Mouse (Mus musculus) cerebellum, adult 8-10 months (tissue): ENCODE data around the gene Bhmt2.

Experiments used
- DNase-seq: peaks from one replicate; pipeline ENCODE4 v3.0.0; 2022

The Bhmt2 gene

GRCm38 (mm10) chr13:93637282-93638245 lies 36.5 kb downstream of the Bhmt2 start, which contains the start of gene Bhmt:
Gene Bhmt, minus strand, starts transcription at chr13:93637961.
- no peak for DNase-seq

DNA sequence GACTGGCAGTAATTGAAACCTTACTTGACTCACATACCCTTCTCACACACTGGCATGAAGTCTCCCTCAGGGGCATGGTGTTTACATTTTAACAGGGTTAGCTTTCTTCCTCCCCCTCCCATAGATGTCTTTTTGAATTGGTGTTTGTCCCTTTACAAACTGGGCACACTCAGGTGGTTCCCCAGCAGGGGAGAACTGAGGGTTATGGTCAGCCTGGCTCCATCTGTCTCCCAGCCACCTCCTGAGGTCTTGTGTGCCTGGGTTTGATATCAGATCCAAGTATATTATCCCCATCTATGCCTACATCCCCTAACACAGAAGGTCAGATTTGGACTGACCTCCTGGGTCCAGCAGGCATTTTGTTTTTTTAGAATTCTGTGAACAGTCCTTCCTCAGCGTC lies 37.5 kb downstream of the Bhmt2 start:
- DNase-seq = peak; percentile 19

- DNase-seq = no peak
Measured at GRCm38 (mm10) chr13:93632927-93633326, 41.2 kb downstream of the Bhmt2 start.

- DNase-seq = peak; percentile 13
Measured at GRCm38 (mm10) chr13:93630941-93631705, 43.0 kb downstream of the Bhmt2 start.

DNA sequence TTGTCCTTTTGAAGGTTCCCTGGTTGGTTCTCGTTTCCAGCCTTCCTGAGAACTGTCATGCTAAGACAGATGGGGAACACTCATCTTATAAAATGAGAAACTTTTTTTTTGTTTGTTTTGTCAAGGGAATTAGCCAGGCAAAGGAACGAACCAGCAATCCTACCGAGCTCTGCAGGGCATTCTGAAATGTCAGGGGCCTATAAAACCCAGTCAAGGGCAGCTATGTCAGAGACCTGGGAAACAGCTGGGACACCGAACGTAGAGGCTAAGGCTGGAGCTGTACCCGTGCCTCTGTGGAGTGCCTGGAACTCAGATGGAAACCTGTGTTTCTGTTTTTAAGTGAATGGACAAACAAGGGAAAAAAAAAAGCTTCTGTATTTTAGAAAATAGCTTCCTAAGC lies 45.2 kb downstream of the Bhmt2 start:
- no peak for DNase-seq

GRCm38 (mm10) chr13:93614361-93614948 lies 59.6 kb downstream of the Bhmt2 start:
- DNase-seq = no peak

- no peak for DNase-seq
Measured at GRCm38 (mm10) chr13:93613771-93614170, 60.3 kb downstream of the Bhmt2 start.

DNA sequence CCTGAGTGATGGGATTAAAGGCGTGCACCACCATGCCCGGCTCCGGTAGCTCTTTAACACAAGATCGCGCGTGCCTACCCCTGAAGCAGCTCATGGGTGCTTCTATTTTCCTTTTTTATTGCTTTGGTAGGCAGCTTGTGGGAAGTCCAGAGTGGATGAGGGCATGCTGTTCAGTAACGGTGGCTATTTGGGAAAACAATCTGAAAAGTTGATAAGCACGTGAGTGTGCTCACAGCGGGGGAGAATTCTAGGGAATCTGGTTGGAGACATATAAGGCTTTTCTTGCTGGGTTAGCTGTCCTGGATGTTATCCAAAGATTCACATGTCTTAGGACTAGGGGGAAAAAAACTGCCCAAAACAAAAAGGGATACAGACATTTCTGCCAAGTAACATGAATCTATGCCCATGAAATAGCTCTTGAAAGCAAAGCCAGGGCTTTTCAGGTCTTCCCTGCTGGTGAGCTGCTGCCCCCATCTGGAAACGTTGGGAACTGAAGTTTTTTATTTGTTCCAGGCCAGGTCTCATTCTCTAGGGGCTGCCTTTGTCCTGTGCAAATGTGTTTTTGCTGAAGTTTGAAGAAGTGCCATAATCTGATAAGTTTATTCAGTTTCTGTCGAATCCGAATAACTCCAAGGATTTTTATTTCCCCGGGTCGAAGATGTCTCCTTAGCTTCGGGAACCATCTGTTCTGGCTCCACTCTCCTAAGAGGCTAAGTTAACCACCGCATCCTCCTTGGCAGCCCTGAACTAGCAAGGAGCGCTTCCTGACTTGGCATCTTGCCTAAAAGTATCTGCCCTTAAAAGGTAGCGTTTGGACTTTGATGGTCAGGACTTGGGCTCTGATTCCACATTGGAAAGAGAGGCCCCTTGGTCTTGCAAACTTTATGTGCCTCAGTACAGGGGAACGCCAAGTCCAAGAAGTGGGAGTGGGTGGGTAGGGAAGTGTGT lies 61.2 kb downstream of the Bhmt2 start:
- DNase-seq = peak; percentile 83

GRCm38 (mm10) chr13:93608476-93608875 lies 65.6 kb downstream of the Bhmt2 start:
- no peak for DNase-seq

GRCm38 (mm10) chr13:93607701-93608100 lies 66.4 kb downstream of the Bhmt2 start:
- no peak for DNase-seq

DNA sequence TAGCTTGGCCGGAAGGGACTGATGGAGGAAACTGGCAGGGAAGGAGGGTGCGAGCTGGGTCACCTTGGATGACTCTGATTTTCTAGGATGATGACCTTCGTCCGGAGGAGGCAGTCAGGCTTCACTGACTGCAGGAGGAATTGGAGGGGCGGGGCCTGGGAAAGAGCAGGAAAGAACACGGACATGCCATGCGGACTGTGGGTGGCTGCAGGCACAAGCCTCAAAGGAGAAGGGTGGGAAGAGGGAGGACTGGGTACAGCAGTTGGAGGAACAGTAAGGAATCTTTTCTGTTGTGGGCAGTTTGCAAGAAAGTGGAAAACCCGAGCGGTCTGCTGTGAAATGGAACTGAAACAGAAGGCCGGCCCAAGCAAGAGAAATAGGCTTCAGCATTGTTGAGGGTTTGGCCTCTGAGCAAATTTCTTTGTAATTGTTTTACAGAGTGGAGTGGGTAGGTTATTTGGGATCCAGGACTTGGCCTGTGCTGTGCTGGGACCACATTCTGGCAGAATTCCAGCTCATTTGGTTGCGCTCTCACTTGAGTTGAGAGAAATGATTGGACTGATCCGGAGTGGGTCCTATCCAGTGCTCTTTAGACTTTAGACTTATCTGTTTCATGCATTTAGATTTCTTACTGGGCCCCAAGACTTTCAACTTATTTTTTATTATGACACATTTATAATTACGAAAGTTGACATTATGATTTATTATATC lies 67.1 kb downstream of the Bhmt2 start:
- DNase-seq = no peak
